Mouse (Mus musculus): Measurements from ENCODE around the gene Gm4553. TPM values are rescaled to one million over a fixed set of nuclear protein-coding genes. Genes with fewer than 3 reads are reported as not detected.
"Not testable (repeated sequence)": the region's sequence is repeated elsewhere in the genome, so short reads cannot be mapped to it uniquely, and the experiment has no call there.

Gene Gm4553
- polyA plus RNA-seq (2016; fragmentation: Nextera tagmentation; extraction: Ambion mirVana): not detected in 2 replicates

- not testable (repeated sequence) for DNase-seq (ENCODE audit: low spot score)
Observed at GRCm38 (mm10) chr7:142165639-142166038, at the start of gene Gm4553. Gm4553 (minus strand) TSS chr7:142165739.

DNA sequence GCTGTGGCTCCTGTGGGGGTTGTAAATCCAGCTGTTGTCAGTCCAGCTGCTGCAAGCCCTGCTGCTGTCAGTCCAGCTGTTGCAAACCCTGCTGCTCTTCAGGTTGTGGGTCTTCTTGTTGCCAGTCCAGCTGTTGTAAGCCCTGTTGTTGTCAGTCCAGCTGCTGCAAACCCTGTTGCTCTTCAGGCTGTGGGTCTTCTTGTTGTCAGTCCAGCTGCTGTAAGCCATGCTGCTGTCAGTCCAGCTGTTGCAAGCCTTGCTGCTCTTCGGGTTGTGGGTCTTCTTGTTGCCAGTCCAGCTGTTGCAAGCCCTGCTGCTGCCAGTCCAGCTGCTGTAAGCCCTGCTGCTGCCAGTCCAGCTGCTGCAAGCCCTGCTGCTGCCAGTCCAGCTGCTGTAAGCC, 46.6 kb upstream of the Gm4553 start:
- H3K4me3 ChIP-seq; H3K36me3 ChIP-seq (replicated peaks); H3K27me3 ChIP-seq (replicated peaks; ENCODE audit: low read depth, poor library complexity, severe bottlenecking); H3K4me1 ChIP-seq; DNase-seq (ENCODE audit: low spot score); H3K27ac ChIP-seq (replicated peaks); H3K9me3 ChIP-seq: not testable (repeated sequence)
- WGBS: 64% methylated on average over 1 of the region's 1 CpGs

More at GRCm38 (mm10) chr7:142165639-142166038, at the start of gene Gm4553:
- not testable (repeated sequence) for H3K4me1 ChIP-seq; H3K27ac ChIP-seq (replicated peaks); H3K9me3 ChIP-seq; H3K27me3 ChIP-seq (replicated peaks; ENCODE audit: low read depth, poor library complexity, severe bottlenecking); H3K4me3 ChIP-seq; H3K36me3 ChIP-seq (replicated peaks)

GRCm38 (mm10) chr7:142211559-142211958, 46.0 kb upstream of the Gm4553 start, which contains the start of gene Gm7579:
Gm7579 (plus strand) TSS chr7:142211859.
- Histone ChIP-seq H3K36me3 (replicated peaks) (no peaks in the 10 kb centered on the region), H3K27me3 (replicated peaks; ENCODE audit: low read depth, poor library complexity, severe bottlenecking) (no peaks in the 10 kb centered on the region), H3K27ac (replicated peaks) (no peak within 1 kb of the TSS), H3K4me1 (no peaks in the 10 kb centered on the region), H3K4me3 (no peak within 1 kb of the TSS), H3K9me3 (no peaks in the 10 kb centered on the region)
- DNase-seq (ENCODE audit: low spot score): no peak
- 68% methylated on average over 1 of the region's 1 CpGs for WGBS

DNA sequence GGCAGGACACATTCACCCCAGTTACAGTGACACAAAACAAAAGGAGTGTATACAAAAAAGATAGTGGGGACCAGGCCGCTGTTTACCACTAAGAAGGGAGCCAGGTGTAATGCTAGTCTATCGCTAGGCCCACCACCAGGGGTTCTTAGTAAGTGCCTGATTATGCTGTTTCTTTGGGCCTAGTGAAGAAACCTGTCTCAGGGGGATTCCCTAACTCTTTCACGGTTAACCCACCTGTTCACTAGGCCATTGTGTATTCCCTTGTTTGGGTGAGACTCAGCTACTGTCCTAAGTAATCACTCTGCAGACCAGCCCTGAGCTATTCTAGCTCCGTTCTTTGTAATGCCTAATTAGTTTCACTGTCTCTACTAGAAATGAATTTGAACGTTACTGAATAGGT, 41.4 kb upstream of the Gm4553 start:
- H3K9me3 ChIP-seq; H3K27ac ChIP-seq (replicated peaks); H3K27me3 ChIP-seq (replicated peaks; ENCODE audit: low read depth, poor library complexity, severe bottlenecking); H3K4me1 ChIP-seq; DNase-seq (ENCODE audit: low spot score); H3K4me3 ChIP-seq; H3K36me3 ChIP-seq (replicated peaks): not testable (repeated sequence)
- 69% methylated on average over 5 of the region's 5 CpGs for WGBS

- Histone ChIP-seq H3K27me3 (replicated peaks; ENCODE audit: low read depth, poor library complexity, severe bottlenecking) (peaks cover 8% of the 10 kb centered on the region; the same call in 1 of the 2 replicates), H3K4me3 (no peak overlapping the region), H3K27ac (replicated peaks) (no peak overlapping the region), H3K4me1 (no peaks in the 10 kb centered on the region), H3K9me3 (no peaks in the 10 kb centered on the region), H3K36me3 (replicated peaks) (no peaks in the 10 kb centered on the region)
- DNase-seq (ENCODE audit: low spot score): no peak
Observed at GRCm38 (mm10) chr7:142205488-142205887, 39.9 kb upstream of the Gm4553 start.

DNA sequence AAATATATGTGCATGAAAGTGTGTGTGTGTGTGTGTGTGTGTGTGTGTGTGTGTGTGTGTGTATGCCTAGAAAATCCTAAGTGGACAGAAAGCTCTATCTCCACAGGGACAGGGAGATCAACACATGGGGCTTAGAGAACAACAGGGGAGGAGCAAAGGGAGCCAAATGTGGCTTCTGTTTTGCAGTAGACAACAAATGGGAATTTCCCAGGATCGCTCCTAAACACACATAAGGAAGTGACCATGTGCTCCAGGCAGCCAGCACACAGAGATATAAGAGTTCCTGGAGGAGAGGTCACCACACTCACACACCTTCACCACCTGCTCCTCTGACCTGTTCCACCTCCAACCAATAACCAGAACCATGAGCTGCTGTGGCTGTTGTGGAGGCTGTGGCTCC, 35.5 kb upstream of the Gm4553 start, which contains the start of gene Krtap5-3:
Gene Krtap5-3 (plus strand): TSS at position 301 of the 400 bp plus-strand sequence.
- Histone ChIP-seq H3K36me3 (replicated peaks) (no peaks in the 10 kb centered on the region), H3K27me3 (replicated peaks; ENCODE audit: low read depth, poor library complexity, severe bottlenecking) (peaks cover 8% of the 10 kb centered on the region; the same call in 1 of the 2 replicates), H3K4me1 (no peaks in the 10 kb centered on the region), H3K9me3 (no peaks in the 10 kb centered on the region), H3K27ac (replicated peaks) (no peak within 1 kb of the TSS), H3K4me3 (no peak within 1 kb of the TSS)
- DNase-seq (ENCODE audit: low spot score): no peak
- 72% methylated on average over 1 of the region's 1 CpGs for WGBS

DNA sequence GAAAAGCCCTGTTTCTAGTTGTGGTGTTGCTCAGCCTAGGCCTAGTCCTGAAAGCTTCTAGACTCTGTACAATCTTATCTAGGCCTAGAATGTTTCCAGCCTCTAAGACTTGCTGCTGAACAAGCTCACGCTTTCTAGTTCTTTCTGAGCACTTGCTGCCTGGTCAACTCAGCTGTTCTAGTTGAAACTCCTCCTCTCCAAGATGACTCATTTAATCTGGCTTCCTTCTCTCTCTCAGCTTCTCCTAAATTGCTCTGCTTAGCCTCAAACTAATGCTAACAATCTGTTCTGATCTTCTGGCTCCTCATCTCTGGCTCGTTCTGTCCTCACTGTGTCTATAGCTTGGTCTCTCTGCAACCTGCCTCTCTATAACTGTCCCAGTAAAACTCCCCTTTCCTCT, 33.2 kb upstream of the Gm4553 start:
- Histone ChIP-seq H3K27ac (replicated peaks) (no peak overlapping the region), H3K9me3 (no peaks in the 10 kb centered on the region), H3K4me1 (no peaks in the 10 kb centered on the region), H3K36me3 (replicated peaks) (no peaks in the 10 kb centered on the region), H3K4me3 (no peak overlapping the region), H3K27me3 (replicated peaks; ENCODE audit: low read depth, poor library complexity, severe bottlenecking) (peaks cover 8% of the 10 kb centered on the region; the same call in 1 of the 2 replicates)
- 85% methylated on average over 2 of the region's 2 CpGs for WGBS
- DNase-seq (ENCODE audit: low spot score): no peak

DNA sequence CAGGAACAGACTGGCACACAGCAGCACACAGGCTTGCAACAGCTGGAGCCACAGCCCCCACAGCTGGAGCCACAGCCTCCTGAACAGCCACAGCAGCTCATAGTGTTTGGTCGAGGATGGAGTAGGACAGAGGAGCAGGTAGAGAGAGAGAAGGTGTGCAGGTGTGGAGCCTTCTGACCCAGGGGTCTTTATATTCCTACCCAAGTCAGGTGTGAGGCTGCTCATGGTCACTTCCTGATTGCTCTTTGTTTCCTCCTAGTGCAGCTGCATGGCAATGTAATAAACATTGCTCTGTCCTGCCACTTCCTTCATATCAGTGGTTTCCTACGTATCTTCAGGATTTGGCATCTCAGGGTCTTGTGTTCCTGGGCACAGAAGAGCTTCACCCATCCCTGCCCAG, 24.8 kb upstream of the Gm4553 start, which contains the start of gene Gm10153:
Gene Gm10153 (minus strand): TSS at position 101 of the 400 bp plus-strand sequence.
- Histone ChIP-seq H3K4me3 (no peak within 1 kb of the TSS), H3K27ac (replicated peaks) (no peak within 1 kb of the TSS), H3K4me1 (no peaks in the 10 kb centered on the region), H3K9me3 (no peaks in the 10 kb centered on the region), H3K36me3 (replicated peaks) (no peaks in the 10 kb centered on the region), H3K27me3 (replicated peaks; ENCODE audit: low read depth, poor library complexity, severe bottlenecking) (0 out of 2 replicates have a peak, but pooled peaks cover 4% of the 10 kb centered on the region)
- 56% methylated on average over 2 of the region's 2 CpGs for WGBS
- DNase-seq (ENCODE audit: low spot score): no peak

GRCm38 (mm10) chr7:142188156-142188555, 22.6 kb upstream of the Gm4553 start:
- Histone ChIP-seq H3K9me3 (no peaks in the 10 kb centered on the region), H3K4me3 (no peak overlapping the region), H3K4me1 (no peaks in the 10 kb centered on the region), H3K36me3 (replicated peaks) (no peaks in the 10 kb centered on the region), H3K27me3 (replicated peaks; ENCODE audit: low read depth, poor library complexity, severe bottlenecking) (0 out of 2 replicates have a peak, but pooled peaks cover 4% of the 10 kb centered on the region), H3K27ac (replicated peaks) (no peak overlapping the region)
- no peak for DNase-seq (ENCODE audit: low spot score)
- 82% methylated on average over 2 of the region's 2 CpGs for WGBS

GRCm38 (mm10) chr7:142181021-142181420, 15.5 kb upstream of the Gm4553 start:
- no peak overlapping the region for H3K4me3 ChIP-seq
- no peak for DNase-seq (ENCODE audit: low spot score)
- H3K27ac ChIP-seq (replicated peaks): no peak overlapping the region
- no peaks in the 10 kb centered on the region for H3K27me3 ChIP-seq (replicated peaks; ENCODE audit: low read depth, poor library complexity, severe bottlenecking)
- H3K36me3 ChIP-seq (replicated peaks): no peaks in the 10 kb centered on the region
- H3K9me3 ChIP-seq: no peaks in the 10 kb centered on the region
- 49% methylated on average over 1 of the region's 1 CpGs for WGBS
- no peaks in the 10 kb centered on the region for H3K4me1 ChIP-seq

- no peaks in the 10 kb centered on the region for H3K27me3 ChIP-seq (replicated peaks; ENCODE audit: low read depth, poor library complexity, severe bottlenecking)
- no peak overlapping the region for H3K27ac ChIP-seq (replicated peaks)
- no peak for DNase-seq (ENCODE audit: low spot score)
- no peaks in the 10 kb centered on the region for H3K9me3 ChIP-seq
- WGBS: 73% methylated on average over 1 of the region's 1 CpGs
- no peaks in the 10 kb centered on the region for H3K4me1 ChIP-seq
- H3K36me3 ChIP-seq (replicated peaks): no peaks in the 10 kb centered on the region
- H3K4me3 ChIP-seq: no peak overlapping the region
Observed at GRCm38 (mm10) chr7:142178685-142179084, 13.1 kb upstream of the Gm4553 start.

- H3K36me3 ChIP-seq (replicated peaks); DNase-seq (ENCODE audit: low spot score); H3K9me3 ChIP-seq; H3K4me3 ChIP-seq; H3K27ac ChIP-seq (replicated peaks); H3K4me1 ChIP-seq; H3K27me3 ChIP-seq (replicated peaks; ENCODE audit: low read depth, poor library complexity, severe bottlenecking): not testable (repeated sequence)
Observed at GRCm38 (mm10) chr7:142175905-142176304, 10.4 kb upstream of the Gm4553 start, which contains the start of gene Krtap5-2. Krtap5-2 (minus strand) TSS chr7:142176005.

DNA sequence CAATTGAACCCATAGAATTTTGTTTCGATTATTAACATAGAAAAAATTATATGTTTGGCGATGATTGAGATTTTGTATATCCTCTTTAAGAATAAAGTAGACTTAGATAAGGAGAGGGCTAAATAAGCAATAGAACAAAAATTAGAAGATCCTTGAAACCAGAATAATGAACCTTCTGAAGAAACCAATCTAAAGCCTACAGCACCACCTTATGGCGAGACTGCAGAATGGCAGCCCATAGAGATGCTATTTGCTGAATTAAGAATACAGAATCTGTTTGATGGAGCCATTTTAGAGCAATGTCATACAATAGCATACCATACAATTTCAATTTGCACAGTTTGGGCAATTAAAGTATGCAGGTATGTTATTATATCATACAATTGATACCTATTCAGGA, 4.3 kb upstream of the Gm4553 start:
- DNase-seq (ENCODE audit: low spot score): no peak
- H3K4me1 ChIP-seq: no peaks in the 10 kb centered on the region
- no peaks in the 10 kb centered on the region for H3K36me3 ChIP-seq (replicated peaks)
- no peak overlapping the region for H3K4me3 ChIP-seq
- no peaks in the 10 kb centered on the region for H3K27me3 ChIP-seq (replicated peaks; ENCODE audit: low read depth, poor library complexity, severe bottlenecking)
- no peak overlapping the region for H3K27ac ChIP-seq (replicated peaks)
- H3K9me3 ChIP-seq: no peaks in the 10 kb centered on the region
- WGBS: 47% methylated on average over 3 of the region's 3 CpGs

Measured in embryonic facial prominence, embryonic 10.5 days (tissue).